Mouse (Mus musculus): ENCODE data around the gene Golim4.

The Golim4 gene

DNA sequence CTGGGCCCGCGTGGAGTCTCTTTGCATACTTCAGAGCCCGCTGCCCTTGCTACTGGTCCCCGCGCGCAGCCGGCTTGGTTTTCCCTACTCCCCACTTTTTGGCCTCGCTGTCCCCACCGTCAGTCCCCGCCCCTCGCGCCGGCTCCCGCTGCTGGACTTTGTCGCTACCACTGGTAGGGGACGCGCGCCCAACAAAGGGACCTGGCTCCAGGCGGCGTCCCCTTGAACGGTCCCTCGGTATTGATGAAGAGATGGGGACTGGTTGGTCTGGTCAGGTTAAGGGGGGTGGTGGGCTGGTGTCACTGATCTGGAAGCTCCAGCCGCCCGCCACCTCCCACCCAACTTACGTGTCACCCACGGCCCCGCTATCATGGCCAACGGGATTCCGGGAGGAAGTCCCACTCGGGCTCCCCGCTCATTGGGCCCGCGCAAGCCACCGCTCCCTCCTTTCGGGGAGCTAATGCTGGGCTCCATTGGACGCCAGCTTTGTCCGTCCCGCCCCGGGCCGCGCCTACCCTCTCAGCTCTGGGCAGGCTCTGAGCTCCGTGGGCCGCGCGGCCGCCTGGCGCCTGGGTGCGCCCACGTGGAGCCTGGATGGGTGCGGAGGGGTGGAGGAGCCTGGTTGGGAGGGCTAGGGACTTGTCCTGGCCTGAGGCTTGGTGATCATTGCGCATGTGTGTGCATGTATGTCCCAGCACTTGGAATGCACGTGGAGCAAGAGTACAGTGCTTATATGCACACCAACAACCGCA is at the start of gene Golim4:
Golim4 (minus strand) TSS at position 399 of the 752 bp plus-strand sequence.
- TF ChIP-seq GATA4 (IDR thresholded peaks at IDR 0.05; ENCODE audit: insufficient replicate concordance, low read length): peak; percentile 67; the same call in 1 of the 2 replicates

- no peak for TF ChIP-seq GATA4 (IDR thresholded peaks at IDR 0.05; ENCODE audit: insufficient replicate concordance, low read length)
Measured at GRCm38 (mm10) chr3:76005621-76006020, 48.9 kb upstream of the Golim4 start.

DNA sequence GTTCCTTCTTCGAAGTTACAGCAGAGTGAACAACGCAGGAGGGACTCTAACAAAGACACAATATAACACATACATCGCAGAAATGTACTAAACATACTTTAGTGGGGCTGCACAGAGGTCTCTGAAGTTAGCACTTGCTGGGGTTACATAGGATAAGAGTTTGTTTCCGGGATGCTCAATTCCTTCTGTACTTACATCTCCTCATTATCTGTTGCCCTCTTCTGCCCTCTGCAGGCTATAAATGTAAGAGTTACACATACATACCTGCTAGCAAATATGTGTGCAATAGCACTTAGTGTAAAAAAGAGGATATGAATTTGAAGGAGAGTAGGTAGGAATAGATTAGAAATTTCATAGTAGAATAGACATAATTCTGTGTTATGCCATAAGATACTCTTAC is 44.4 kb upstream of the Golim4 start:
- no peak for TF ChIP-seq GATA4 (IDR thresholded peaks at IDR 0.05; ENCODE audit: insufficient replicate concordance, low read length)

DNA sequence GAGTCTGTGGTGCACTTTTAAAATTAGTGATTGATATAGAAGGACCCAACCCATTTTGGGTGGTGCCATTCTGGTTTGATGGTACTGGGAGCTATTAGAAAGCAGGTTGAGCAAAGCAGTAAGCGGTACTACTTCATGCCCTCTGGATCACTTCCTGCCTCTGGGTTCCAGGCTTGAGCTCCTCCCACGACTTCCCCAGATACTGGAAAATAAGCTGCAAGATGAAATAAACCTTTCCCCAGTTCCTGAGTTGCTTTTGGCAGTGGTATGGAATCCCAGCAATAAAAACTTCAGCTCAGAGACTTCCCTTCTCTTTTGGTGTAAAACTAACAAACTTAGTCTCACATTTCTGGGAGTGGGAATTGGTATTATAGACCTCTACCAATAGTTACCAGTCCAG is 43.7 kb upstream of the Golim4 start:
- no peak for TF ChIP-seq GATA4 (IDR thresholded peaks at IDR 0.05; ENCODE audit: insufficient replicate concordance, low read length)

DNA sequence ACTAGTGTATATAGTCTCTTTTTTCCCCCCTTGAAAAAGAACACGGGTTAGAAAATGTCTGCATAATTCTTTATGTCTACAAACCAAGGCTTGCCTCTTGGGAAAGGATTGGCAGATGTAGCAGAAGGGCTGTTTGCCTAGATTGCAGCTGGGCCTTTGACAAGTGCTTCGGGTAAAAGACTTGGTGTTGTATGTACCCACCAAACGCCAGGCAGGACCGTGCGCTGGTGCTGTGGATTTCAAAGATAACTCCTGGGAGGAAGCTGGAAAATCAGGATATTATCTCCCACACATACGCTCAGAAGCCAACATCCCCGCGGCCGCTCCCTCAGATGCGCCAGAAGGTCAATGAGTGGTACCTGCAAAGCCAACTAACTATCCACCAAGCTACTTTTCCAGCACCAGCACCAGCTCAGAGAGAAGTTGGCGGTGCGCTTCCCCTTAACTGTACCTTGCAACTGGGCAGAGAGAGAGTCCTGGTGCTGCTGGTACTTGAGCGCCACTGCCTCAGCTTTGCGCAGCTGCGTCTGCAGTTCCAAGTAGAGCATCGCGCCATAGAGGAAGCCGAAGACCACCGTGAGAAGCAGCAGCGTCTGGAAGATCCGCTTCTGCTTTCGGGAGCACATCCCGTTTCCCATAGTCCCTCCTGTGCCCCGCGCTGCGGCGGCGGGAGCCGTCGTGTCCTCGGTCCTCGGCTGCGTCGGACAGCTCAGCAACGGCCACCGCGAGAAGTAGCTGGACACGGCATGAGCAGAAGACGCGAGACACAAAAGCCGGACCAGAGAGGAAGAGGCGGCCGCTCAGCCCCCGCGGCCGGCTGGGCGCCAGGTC is 873 bp downstream of the Golim4 start:
- no peak for TF ChIP-seq GATA4 (IDR thresholded peaks at IDR 0.05; ENCODE audit: insufficient replicate concordance, low read length)

DNA sequence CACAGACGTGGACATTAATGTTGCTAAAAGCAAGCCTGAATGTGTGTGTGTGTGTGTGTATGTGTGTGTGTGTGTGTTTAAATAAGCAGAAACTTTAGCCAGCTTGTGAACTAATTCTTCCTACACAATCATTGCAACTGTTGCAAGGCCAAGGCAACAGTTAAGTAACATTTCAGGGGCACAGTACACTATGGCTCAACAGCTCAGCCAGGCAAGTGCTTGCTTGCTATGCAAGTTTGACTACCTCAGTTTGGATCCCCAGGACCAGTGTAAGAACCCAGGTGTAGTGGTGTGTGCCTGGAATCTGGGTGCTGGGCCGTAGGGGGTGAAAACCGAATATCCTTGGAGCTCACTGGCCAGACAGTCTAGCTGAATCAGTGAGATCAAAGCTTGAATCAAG is 2.6 kb downstream of the Golim4 start:
- no peak for TF ChIP-seq GATA4 (IDR thresholded peaks at IDR 0.05; ENCODE audit: insufficient replicate concordance, low read length)

DNA sequence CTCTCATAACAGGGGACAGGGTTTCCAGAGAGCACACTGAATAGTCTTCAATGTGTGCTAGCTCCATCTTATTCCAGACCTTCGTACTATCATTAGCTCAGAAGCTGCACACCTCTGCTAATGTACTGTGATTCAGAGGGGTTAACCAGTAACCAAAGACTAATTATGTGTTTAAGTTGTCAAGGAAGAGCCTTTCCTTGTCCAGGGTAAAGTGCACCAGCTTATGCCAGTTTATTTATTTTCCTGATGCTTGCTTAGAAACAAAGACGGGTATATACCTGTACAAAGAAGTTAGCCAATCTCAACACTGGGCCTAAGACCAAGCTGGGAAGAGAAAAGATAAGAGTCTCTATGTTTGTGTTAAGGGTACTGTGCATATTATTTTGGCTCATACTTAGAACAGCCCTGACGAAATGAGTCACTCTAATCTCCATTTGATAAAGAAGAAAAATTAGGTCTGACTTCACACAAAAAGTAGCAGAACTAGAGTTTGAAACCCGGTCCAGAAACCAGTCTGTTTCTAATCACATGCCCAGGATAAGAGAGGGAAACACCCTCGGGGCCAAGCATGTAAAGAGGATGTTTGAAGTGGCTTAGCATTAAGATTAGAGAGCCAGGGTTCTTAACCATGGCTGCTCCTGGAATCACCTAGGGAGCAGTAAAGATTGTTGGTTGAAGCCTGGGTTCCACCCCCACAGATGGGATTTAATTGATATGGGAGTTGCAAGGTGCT is 4.3 kb downstream of the Golim4 start:
- TF ChIP-seq GATA4 (IDR thresholded peaks at IDR 0.05; ENCODE audit: insufficient replicate concordance, low read length): no peak

GRCm38 (mm10) chr3:75950897-75951296 is 5.9 kb downstream of the Golim4 start:
- TF ChIP-seq GATA4 (IDR thresholded peaks at IDR 0.05; ENCODE audit: insufficient replicate concordance, low read length): no peak

GRCm38 (mm10) chr3:75949358-75949757 is 7.4 kb downstream of the Golim4 start:
- no peak for TF ChIP-seq GATA4 (IDR thresholded peaks at IDR 0.05; ENCODE audit: insufficient replicate concordance, low read length)

DNA sequence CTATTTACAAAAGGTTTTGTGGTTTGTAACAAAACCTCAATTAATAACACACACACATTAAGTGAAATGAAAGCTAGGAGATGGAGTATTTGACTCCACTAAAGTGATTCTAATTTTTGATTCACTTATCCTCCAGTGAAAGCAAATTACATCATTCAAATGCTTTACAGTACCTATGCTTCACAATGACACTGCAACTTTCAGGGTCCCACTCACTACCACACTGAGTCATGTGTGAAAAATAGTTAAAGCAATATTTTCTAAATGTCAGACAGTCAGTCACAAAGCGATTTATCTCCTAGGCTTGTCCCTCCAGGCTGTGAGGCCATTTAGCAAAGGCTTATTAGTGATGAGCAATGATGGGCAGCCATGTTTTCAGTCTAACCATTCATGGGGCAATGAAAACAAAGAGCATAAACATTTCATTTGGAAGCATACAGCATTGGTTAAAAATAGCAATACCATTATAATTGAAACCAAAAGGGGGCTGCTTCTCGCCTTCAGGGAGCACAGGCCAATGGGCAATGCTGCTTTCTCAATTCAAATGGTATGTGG is 8.1 kb downstream of the Golim4 start:
- no peak for TF ChIP-seq GATA4 (IDR thresholded peaks at IDR 0.05; ENCODE audit: insufficient replicate concordance, low read length)

DNA sequence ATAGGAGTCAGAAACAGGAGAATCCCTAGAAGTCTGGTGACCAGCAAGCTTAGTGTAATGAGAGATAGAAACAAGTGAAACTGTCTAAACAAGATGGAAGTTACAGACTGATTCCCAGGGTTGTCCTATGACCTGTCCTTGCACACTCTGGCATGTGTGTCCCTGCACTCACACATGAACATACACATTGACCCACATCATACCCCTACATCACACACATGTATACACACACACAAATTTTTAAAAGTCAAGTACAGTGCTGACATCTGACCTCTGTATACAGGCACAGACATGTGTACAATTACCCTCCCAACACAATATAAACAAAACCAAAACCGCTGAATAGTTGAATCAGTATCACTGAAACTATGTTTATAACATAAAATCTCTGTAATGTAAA is 8.7 kb downstream of the Golim4 start:
- TF ChIP-seq GATA4 (IDR thresholded peaks at IDR 0.05; ENCODE audit: insufficient replicate concordance, low read length): no peak

DNA sequence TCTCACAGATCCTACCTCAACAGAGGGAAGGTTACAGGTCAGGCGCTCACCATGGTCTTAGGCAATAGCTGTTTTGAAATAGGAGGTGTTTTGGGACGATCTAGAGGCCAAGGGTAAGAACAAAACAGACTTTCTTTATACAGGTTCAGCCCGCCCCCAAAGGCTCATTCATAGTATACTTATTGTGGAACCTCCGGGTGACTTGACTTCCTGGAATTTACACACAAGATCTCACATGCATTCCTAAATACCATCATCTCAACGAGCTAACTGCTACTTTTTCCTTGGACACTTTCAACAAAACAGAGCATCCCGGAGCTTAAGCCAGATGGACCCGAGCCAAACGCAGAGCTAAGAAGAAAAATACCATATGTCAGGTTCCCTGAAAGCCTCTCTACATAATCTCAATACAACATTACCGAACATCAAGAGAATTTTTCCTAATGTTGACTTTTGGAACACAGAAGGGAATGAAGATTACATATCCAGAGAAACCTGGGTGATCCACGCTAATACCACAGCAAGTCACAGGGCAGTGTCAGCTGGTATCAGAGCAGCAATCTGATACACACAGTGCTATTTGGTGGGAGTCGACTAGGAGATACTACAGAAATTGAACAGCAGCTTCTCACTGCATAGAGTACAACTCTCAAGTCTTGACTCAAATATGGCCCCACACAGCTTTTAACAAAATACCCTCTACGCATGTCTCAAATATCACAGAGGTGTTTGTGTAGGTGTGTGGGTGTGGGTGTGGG is 14.3 kb downstream of the Golim4 start:
- TF ChIP-seq GATA4 (IDR thresholded peaks at IDR 0.05; ENCODE audit: insufficient replicate concordance, low read length): no peak

DNA sequence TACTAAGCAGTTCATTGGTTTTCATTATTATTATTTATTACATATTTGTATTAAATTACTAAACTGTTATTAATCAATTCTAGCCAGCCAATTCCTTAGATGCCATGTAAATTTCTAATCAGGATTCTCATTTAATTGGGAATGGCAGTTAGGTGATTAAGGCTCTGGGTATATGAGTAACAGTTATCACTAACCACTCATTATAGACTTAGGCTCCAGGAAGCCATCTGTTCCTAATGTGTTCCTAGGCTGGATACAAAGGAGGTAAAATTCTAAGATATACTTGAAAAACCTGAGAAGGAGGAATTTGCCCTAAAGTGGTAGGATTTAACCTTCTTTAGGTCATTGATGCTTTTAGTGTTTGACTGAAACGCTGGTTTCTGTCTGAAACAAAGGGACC is 14.9 kb downstream of the Golim4 start:
- no peak for TF ChIP-seq GATA4 (IDR thresholded peaks at IDR 0.05; ENCODE audit: insufficient replicate concordance, low read length)

DNA sequence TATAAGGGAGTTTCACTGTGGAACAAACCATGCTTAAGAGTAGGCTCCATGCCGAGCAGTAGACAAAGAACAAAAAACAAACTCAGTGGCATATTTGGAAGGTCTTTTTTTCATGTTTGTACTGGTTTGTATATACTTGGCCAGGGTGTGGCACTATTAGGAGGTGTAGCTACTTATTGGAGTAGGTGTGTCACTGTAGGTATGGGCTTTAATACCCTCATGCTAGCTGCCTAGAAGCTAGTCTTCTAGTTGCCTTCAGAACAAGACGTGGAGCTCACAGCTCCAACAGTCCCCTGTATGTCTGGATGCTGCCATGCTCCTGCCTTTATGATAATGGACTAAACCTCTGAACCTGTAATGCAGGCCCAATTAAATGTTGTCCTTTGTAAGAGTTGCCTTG is 20.6 kb downstream of the Golim4 start:
- TF ChIP-seq GATA4 (IDR thresholded peaks at IDR 0.05; ENCODE audit: insufficient replicate concordance, low read length): no peak
